Mouse (Mus musculus) layer of hippocampus, postnatal 10 days (tissue): ENCODE data around the gene Gle1. TPM values are rescaled to one million over a fixed set of nuclear protein-coding genes. Genes with fewer than 3 reads are reported as not detected.
"Not testable (repeated sequence)": the region's sequence is repeated elsewhere in the genome, so short reads cannot be mapped to it uniquely, and the experiment has no call there.

Experiments used
- DNase-seq, 2 experiments: peaks; one replicate each; pipeline ENCODE4 v3.0.0; 2021; ENCODE audit warnings: low spot score in 2 of 2
- long read RNA-seq: library from polyadenylated mRNA; stranded (forward); transcript quantifications from one replicate; pipeline ENCODE4 v2.0.0, GENCODE M21; 2023
- total RNA-seq, 2 experiments: library from RNA; stranded (reverse); gene quantifications; 2 replicates each; pipeline ENCODE4 v1.2.3; 2021

Gle1 gene
- total RNA-seq = 10 to 100 TPM; 43.4 to 45.0 TPM
- long read RNA-seq, full-length matches to known transcripts = 39 of 57 reads
- long read RNA-seq, partial matches to known transcripts = 8 of 57 reads
- long read RNA-seq, other reads (novel, unspliced or antisense) = 10 of 57 reads

DNA sequence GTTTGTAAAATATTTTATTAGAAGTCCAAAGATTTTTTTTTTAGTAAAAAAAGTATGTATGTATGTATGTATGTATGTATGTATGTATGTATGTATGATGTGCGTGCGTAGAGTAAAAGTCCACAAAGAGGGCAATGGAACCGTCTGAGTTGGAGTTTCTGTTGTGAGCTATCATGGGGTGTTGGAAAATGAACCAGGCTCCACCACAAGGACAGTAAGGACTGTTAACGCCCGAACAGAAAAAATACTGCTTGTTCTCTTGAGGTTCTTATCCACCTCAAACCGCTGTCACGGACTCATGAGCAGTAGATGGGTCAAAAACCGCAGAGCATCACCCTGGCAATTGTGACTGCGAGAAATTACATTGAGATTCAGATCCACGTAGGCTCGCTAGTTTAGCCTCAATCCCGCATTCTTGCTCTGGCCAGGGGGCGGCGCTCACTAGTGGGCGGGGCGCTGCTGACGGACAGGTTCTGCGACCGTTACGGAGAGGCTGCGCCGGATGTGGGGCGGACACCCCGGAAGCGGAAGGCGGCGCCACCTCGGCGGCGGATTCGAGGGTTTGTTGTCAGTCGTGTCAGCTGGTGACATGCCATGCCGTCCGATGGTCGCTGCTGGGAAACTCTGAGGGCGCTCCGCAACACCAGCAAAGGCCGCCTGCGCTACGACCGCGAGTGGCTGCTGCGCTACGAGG is at the start of gene Gle1:
Gene Gle1, plus strand, starts transcription at position 521 of the 694 bp plus-strand sequence.
- DNase-seq = peak; percentile 98

GRCm38 (mm10) chr2:29886659-29887292 is 48.5 kb upstream of the Gle1 start:
- DNase-seq = not testable (repeated sequence)

DNA sequence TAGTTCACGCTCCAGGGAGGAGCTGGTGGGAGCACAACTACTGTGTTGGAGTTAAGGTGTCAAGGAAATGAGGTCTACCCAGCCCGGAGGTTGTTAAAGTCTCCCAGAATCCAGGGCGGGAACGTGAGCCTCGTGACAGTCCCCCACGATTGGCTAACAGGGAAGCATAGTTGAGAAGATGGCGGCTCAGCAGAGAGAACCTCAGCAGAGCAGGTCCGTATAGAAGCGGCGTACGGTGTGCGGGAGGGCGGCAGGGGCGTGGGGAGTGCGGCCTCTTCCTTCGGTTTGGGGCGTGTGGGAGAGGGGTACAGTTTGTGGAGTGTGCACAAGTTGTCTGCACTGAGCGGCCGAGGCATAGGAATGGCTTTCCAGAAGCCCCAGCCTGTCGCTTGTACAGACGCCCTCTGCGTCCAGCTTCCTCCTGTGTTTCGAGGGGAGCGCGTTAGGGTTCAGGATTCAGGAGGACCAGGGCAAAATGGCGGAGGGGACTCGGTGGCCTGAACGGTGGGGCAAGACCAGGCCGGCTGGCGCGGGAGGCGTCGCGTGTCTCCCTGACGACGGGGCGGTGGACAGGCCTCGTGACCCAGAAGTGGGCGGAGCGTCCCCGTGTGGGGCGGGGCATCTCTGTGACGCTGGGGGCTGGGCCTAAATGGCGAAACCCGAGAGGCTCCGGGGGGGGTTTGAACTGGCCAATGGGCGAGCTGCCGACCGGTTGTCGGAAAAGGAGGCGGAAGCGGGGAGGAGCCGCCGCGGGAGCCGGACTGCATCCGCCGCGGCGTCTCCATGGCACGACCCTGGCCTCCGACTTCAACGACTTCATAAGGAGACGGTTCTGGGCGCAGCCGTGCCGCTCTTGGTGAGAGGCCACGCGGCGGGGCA is 45.9 kb upstream of the Gle1 start, which contains the start of gene Odf2:
Gene Odf2, plus strand, starts transcription at position 156 of the 879 bp plus-strand sequence.
- peak; percentile 100 for DNase-seq

- DNase-seq = peak; percentile 85 to 87
Measured at GRCm38 (mm10) chr2:29889991-29890833, 45.0 kb upstream of the Gle1 start.

DNA sequence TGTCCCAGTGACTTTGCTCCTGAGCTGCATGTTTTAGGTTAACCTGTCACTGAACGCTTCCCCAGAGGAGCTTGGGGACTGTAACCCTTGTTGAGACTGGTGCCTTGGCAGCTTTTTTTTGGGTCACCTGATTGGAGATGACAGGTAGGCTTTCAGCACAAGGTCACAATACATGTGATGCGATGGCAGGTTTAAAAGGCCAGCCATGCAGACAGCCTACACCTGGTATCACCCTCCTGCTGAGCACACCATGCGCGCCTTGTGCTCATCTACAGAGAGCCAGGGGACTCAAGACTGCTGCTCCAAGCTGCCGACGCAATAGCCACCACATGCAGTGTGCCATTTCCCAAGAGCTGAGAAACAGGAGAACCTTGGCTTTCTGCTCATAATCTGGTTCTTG is 43.5 kb upstream of the Gle1 start:
- DNase-seq = no peak

DNA sequence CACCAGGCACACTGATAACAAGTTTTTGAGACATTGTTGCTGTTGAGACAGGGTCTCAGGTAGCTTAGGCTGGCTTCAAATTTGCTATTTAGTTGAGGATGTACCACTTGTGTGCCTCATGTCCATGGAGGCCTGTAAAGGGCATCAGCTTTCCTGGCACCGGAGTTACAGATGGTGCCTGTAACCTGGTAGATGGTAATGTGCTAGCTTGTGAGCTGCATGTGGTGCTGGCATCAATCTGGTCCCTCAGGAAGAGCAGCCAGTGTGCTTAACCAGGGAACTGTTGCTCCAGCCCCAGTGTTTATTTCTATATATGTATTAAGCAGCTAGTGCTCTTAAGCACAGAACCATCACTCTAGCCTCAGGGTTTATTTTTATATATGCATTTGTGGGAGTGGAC is 39.2 kb upstream of the Gle1 start:
- no peak for DNase-seq

- no peak for DNase-seq
Measured at GRCm38 (mm10) chr2:29897366-29897765, 37.9 kb upstream of the Gle1 start.

DNA sequence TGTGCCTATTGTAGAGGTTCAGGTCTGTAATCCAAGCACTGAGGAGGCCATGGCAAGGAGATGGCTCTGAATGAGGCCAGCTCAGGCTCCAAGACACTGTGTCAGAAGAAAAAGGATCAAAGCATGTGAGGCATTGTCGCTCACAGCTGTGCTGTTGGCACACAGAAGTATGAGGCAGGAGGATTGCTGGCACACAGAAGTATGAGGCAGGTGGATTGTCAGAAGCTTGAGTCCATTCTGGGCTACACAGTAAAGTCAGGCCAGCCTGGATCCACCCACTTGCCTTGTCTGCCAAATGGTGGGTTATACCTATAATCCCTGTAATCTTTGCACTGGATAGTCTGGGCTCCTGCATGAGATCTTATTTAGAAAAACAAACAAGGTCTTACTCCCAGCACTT is 37.1 kb upstream of the Gle1 start:
- no peak for DNase-seq

DNA sequence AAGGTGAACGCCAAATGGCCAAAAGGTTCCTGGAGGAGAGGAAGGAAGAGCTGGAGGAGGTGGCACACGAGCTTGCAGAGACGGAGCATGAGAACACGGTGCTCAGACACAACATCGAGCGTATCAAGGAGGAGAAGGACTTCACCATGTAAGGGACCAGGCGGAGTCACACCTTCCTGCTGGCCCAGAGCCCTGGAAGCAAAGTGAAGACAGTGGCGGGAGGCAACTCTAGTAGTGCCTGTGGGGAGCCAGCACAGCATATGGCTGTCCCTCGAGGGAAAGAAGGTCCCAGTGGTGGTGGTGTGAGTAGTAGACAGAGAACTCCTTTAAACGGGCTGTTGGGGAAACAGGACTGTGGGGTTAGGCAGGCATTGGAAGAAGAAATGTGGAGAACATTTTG is 33.0 kb upstream of the Gle1 start:
- no peak for DNase-seq

- DNase-seq = not testable (repeated sequence)
Measured at GRCm38 (mm10) chr2:29908171-29908570, 27.1 kb upstream of the Gle1 start.

- DNase-seq = no peak
Measured at GRCm38 (mm10) chr2:29910042-29910441, 25.2 kb upstream of the Gle1 start.

GRCm38 (mm10) chr2:29917621-29918020 is 17.6 kb upstream of the Gle1 start:
- DNase-seq = no peak

GRCm38 (mm10) chr2:29922011-29922410 is 13.2 kb upstream of the Gle1 start:
- DNase-seq = peak; percentile 28 to 35

GRCm38 (mm10) chr2:29926542-29926941 is 8.7 kb upstream of the Gle1 start:
- no peak for DNase-seq

GRCm38 (mm10) chr2:29930506-29930905 is 4.7 kb upstream of the Gle1 start:
- DNase-seq = peak; percentile 40 to 56

- no peak for DNase-seq
Measured at GRCm38 (mm10) chr2:29931194-29931593, 4.0 kb upstream of the Gle1 start.

DNA sequence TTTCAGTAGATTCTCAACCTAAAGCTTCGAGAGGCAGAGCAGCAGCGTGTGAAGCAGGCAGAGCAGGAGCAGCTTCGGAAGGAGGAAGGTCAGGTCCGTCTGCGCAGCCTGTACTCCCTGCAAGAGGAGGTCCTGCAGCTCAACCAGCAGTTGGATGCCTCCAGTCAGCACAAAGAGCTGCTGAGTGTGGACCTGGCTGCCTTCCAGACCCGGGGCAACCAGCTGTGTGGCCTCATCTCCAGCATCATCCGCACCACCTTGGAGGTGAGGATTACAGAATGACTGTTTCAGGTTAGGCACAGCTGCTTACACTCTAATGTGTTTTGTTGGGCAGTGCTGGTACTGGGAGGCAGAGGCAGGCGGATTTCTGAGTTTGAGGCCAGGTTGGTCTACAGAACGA is 4.8 kb downstream of the Gle1 start:
- DNase-seq = no peak

- no peak for DNase-seq
Measured at GRCm38 (mm10) chr2:29940826-29941225, 5.6 kb downstream of the Gle1 start.

DNA sequence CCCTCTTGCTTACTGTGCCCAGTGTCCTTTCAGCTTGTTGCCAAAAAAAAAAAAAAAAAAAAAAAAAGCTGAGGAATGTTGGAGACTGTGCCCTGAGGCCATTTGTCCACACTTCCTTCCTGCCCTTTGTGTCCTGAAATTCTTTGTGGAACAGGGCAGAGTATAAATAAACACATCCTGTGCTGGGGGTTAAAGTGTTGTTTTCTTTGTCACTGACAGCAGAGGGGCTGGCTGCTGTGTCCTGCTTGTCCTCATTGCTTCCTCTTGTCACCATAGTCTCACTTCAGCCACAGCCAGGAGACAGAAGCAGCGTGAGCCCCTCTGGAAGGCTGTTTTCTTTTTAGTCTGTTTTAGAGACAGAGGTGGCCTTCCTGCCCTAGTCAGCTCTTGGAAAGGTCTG is 9.5 kb downstream of the Gle1 start:
- DNase-seq = no peak

DNA sequence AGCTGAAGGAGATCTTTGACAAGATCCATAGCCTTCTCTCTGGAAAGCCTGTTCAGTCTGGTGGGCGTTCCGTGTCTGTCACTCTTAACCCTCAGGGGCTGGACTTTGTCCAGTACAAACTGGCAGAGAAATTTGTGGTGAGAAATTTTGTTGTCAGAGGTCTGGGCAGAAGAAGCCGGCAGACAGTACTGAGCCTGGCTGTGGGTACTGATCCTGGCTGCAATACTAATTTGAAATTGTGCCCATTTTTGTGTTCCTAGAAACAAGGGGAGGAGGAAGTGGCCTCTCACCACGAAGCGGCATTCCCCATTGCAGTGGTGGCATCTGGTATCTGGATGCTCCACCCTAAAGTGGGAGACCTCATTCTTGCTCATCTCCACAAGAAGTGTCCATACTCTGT is 13.7 kb downstream of the Gle1 start:
- no peak for DNase-seq

- DNase-seq = no peak
Measured at GRCm38 (mm10) chr2:29961246-29961645, 26.0 kb downstream of the Gle1 start.
